Mouse (Mus musculus): Measurements from ENCODE around the gene BC034090.
"Not testable (repeated sequence)": the region's sequence is repeated elsewhere in the genome, so short reads cannot be mapped to it uniquely, and the experiment has no call there.

BC034090 gene

DNA sequence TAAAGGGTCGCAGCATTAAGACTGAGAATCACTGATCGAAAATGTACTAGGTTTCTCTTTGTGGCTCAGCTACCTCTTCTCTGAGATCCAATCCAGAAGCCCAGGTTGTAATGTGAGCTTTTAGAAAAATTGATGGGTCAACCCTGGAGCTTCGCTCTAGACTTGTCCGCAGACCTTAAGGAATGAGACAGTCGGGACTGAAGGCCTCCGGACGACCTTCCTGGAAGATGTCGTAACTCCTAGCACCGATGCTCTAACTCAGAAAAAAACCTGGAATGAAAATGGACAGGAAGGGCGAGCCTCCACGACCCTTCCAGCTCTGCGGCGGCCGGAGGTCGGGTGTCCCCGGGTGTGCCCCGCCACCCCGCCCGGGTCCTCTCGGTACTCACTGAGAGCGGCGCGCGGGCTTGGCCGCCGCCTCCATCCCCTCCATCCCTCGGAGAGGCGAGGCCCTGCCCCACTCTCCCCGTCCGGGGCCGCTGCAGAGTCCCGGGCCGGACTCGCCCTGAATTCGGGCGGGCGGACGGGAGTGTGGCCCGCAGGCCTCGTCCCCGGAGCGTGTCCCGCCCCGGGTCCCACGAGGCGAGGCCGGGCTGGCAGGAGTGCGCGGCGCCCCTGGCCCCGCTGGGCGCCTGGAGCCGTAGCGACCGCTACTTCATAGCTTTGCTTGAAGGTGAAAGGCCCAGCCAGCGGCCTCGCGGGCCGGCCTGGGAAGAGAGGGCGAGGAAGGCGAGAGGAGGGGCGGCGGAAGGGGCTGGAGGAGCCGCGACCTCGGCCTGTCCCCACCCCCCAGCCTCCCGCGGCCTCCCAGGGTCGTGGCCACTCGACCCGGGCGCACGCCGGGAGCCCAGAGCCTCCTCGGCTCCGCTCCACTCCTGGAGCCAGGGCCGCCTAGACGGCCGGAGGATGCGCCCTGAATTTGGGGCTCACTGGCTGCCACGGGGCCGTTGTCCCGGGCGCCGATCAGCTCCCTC lies at the start of gene BC034090:
Gene BC034090 (minus strand): TSS at position 648 of the 974 bp plus-strand sequence.
- peak; percentile 64 for DNase-seq (ENCODE audit: low spot score)

DNA sequence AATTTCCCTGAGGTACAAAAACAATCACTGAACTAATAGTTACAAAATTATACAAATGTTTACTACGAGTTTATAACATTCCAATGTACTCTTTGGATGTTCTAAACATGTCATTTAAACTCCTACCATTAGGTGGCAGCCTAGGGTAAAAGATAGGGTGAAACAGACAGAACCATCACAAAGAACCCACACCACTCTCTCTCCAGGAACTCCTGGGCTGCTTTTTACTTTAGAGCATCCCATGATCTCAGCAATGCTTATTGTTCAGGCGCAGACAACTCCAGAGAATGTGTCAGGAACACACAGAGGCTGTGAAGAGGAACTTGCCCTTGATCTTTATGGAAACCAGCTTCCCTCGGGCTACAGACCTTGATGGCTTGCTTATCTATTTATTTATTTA lies 49.2 kb upstream of the BC034090 start:
- DNase-seq (ENCODE audit: low spot score), result peak; percentile 60

DNA sequence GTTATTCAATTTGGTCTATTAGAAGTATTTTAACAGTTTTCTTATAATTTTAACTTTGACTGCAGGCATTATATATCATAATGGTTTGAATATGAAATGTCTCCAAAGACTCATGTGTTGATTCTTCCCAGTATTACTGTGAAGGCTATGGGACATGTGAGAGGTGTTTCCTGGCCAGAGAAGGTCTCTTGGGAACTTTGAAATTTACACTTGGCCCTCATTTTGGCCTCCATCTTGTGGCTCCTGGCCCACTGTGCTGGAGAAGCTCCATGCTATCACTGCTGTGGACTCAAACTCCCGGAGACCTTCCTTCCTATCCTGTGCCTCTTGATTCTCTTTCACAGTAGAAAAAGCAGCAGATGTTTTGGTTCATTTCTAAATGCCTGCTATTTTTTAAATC lies 45.2 kb upstream of the BC034090 start:
- no peak for DNase-seq (ENCODE audit: low spot score)

DNA sequence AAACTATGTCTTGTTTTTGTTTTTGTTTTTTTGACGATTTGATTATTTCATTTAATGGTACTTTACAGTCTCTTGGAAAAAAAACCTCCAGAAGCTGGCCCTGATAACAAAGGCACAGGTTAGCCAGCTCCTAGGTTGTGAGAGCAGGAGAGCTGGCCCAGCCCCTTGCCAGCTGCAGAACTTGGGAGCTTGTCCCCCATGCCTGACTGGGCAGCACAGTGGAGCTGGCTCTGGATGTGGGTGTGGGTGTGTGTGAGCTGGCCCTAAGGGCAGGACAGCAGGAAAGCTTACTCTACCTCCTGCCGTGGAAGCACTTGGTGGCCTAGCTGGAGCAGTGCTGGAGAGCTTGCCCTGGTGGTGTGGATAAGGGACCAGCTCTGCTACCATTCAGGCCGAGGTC lies 43.8 kb upstream of the BC034090 start:
- DNase-seq (ENCODE audit: low spot score), result no peak

DNA sequence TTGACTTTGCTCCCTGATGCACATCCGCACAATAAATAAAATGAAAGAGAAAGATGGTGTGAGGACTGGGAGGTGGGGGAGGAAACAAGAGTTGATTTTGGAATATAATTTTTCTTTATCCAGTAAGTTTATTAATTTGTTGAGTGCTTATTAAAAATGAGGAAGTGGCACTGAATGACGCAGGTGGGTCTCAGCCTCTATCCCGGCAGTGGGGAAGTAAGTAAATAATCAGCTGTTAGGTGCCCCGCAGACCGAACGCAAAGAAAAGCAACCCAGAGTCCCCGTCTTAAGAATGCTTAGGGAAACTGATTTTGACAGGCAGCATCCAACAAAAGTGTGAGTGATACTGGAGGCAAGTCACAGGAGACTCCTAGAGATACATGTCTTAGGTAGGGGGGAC lies 39.6 kb upstream of the BC034090 start:
- no peak for DNase-seq (ENCODE audit: low spot score)

DNA sequence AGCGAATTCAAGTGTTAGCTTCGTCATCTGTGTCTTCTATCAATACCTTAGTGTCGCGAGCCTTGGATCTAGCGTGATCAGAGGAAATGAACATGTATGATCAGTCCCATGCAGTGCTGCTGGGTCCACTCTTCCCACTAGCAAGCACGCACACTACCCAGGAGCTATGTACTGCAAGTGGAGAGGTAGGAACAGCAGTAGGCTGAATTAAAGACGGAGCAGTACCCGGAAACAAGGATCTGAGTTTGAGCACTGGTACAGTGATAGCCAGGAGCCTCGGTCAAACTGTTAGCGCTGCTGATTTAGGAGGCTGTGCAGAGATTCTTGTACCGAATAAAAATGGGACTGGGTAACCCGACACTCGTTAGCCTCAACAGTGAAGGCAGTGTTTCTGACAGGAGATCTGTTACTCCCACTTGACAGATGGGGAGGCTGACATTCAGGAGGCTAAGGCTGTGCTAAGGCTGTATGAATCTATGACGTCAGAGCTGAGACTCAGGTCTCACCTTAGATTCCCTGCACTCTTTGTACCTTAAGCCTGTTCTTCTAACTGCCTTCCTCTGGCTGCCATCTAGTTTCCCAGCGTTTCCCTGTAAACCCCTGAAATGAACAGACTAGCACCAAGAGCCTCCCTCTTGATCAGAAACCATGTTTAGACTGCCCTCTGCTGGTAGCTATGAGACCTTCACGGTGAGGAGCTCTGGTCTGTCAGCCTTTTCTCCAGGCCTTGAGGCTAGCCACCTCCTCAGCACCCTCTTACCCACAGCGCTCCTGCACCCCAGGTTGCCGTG lies 37.0 kb upstream of the BC034090 start:
- peak; percentile 77 for DNase-seq (ENCODE audit: low spot score)

DNA sequence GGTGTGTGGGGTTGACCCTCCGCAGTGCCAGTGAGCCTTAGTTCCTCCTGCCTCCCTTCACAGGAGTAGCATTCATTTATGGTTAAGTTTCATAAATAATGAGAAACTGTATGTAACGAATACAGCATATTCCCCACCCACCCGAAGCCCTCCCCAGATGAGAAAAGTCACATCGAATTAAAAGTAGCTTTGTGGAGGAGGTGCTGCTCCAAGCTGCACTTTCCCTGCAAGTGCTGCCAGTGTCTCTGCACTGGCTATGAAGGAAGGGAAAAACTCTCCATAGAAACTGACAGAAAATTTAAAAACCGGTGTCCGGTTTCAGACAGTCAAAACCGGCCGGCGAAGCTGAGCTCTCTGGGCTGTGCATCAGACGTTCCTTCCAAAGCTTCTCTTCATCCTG lies 36.1 kb upstream of the BC034090 start:
- DNase-seq (ENCODE audit: low spot score), result no peak

DNA sequence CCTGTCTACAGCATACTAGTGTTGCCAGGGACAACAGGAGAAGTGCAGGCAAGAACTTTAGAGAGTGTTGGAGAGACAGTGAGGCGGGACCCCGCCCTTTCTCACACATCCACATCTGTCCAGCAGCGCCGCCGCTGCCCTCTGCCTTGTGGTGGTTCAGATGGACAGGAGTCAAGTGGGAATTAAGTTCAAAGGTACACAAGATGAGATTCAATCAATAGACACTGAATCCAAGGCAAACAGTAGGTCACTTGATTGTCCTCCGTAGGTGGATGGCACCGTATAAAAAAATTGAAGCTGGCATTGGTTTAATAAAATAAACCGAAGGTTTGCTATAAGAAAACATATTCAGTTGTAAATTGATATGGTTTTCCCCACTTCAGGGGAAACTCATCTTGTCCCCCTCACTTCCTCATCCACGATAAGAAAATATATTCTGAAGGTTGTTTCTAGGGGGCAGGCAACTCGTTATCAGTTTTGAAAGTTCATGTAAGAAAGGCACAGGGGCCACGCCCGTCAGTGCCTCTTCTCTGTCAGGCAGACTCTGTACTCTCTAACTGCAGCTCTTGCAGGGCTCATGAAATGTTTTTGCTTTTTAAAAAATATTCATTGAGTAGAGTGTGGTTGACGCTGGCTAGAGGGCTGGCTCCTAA lies 32.3 kb upstream of the BC034090 start:
- no peak for DNase-seq (ENCODE audit: low spot score)

DNA sequence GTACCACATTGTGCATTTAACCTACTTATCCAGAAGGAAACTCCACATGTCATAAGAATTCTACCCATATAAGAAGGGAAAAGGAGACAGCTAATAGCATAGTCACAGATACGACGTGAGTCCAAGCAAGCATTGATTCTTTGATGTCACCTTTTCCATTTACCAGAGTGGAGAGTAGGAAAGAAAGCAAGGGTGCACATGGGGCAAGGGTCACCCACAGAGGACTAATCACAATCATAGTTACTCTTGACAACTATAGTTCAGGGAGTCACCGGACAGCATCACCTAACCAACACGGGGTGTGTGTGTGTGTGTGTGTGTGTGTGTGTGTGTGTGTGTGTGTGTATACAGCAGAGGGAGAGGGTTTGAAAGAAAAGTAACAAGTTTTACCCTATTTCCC lies 31.5 kb upstream of the BC034090 start:
- DNase-seq (ENCODE audit: low spot score), result no peak

DNA sequence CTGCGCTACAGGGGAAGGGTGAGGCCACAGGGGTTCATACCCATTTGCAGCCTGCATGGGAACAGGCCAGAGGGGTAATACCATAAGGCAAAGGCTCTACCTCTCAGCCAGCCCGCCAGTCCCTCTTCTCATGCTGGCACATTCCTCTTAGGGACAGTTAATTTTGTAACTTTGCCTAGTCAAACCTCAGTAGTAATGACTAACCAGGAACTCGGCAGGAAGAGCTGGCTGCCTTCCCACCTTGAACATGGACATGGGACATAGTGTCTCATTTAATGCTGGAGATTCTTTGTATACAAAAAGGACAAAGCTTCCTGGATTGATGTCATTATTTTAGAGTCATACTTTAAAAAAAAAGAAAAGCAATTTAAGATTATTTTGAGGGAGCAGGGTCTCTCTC lies 30.7 kb upstream of the BC034090 start:
- no peak for DNase-seq (ENCODE audit: low spot score)

DNA sequence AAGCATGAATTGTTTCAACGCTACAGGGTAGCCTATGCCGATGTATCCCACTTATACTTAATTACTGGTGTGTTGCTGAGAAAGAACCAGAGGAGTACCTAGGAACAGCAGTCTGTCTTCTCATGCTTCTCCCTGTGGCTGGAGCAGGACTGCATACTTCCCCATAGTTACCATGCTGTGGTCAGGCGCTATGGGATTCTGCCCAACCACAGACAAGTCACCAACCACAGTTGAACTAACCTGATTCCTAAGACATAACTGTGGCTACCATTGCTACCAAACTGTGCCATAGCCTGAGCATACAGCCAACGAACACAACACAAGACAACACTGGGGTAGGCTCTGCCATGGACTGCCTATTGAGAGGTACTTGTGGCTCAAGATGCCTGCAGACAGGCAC lies 28.7 kb upstream of the BC034090 start:
- no peak for DNase-seq (ENCODE audit: low spot score)

DNA sequence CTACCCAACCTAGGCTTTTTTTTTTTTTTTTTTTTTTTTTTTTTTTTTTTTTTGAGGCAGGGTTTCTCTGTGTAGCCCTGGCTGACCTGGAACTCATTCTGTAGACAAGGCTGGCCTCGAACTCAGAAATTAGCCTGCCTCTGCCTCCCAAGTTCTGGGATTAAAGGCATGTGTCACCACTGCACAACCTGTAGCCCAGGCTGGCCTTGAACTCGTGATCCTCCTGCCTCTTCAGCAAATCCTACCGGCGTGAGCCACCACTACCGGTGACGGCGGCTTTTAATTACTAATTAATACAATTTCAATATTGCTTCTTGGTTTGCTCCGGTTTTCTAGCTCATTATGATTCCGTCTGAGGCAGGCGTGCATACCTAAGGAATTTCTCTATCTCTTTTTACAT lies 18.3 kb upstream of the BC034090 start:
- not testable (repeated sequence) for DNase-seq (ENCODE audit: low spot score)

DNA sequence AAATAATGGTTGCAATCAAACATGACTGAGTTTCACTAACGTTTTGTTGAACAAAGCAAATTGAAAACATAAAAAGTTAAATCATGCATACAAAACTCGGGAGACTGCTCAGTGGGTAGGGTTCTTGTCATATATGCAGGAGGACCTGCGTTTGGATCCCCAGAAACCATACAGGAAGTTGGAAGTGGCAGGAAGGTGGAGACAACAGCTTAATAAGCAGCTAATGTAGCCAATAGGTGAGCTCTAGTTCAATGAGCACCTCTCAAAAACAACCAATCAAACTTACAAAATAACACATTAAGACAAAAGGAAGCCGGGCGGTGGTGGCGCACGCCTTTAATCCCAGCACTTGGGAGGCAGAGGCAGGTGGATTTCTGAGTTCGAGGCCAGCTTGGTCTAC lies 10.1 kb upstream of the BC034090 start:
- no peak for DNase-seq (ENCODE audit: low spot score)

DNA sequence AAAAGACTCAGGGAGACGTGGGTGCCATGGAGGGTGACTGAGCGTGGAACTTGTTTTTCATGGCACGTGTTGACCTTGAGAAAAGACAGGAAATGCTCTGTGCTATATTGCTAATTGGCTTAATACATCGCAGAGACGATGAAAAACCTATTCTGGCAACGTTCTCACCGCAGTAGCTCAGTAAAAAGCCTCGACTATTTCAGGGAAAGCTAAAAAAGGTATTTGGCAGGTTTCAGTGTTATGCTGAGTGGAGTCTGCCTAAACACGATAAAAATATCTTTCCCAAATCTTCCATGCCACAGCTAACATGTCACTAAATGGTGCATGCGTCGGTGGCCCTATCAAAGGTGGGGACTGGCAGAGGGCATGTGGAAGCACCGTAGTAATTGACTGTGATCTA lies 8.9 kb upstream of the BC034090 start:
- no peak for DNase-seq (ENCODE audit: low spot score)

DNA sequence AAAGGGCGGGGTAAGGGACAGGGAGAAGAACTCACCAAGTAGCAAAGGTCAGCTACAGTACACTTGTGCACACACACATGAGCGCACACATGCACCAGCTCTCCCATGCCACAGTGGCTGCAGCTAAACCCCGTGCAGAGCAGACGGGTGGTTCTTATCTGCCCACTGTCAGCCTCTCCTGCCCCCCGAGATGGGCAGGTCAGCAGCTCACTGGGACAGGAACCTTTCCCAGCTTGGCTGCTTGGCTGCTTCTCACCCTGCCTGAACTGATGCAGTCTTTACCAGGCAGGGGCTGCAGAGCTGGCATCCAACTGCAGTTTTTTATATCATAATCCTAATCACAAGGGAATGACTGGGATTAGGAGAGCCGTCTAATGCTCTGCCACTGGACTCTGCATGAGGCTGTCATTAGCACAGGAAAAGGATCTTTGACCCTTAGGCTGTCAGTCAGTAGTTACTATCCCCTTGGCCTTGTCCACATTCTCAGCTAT lies 8.4 kb upstream of the BC034090 start:
- no peak for DNase-seq (ENCODE audit: low spot score)

DNA sequence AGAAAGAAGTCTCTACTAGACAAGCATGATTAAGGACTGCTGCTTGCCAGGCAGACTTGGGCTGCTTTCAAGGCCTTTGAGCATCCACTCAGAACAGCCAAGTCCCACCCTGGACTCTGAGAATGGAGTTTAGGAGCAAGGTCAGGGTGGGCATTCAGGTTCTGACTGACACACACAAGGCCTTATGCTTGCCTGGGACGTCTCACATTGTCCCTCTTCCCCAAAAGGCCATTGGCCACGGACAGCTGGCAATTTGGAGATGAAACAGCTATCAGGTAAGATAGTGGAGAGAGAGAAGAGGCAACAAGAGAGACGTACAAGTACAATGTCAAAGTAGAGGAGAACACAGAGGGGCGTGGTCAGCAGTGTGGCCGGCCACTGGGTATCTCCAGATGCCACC lies 7.4 kb upstream of the BC034090 start:
- DNase-seq (ENCODE audit: low spot score), result no peak

DNA sequence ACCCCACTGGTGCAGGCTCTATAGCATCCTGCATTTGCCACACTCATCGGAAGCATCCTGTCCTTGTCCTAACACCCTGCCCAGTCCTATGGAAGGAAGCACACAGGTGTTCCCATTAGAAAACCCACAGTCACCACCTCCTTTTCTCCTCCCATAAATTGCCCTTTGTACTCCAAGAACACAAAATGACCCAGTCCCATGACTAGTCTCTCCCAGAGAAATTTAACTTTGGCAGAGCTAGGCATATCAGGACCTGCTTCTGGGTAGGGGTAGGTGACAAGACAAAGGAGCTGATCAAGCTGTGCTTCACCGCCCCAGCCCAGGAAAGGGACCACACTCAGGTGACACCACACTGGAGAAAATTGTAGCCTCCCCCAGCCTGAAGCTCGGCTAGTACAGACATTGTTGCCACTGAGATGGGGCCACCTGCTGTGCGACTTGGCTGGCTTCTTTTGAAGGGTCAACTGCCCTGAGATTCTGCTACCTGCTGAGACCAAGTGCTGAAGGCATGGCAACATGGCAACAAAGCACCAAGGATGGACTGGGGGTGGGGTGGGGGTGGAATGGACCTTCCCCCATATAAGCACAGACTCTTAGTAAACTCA lies 6.4 kb upstream of the BC034090 start:
- no peak for DNase-seq (ENCODE audit: low spot score)

DNA sequence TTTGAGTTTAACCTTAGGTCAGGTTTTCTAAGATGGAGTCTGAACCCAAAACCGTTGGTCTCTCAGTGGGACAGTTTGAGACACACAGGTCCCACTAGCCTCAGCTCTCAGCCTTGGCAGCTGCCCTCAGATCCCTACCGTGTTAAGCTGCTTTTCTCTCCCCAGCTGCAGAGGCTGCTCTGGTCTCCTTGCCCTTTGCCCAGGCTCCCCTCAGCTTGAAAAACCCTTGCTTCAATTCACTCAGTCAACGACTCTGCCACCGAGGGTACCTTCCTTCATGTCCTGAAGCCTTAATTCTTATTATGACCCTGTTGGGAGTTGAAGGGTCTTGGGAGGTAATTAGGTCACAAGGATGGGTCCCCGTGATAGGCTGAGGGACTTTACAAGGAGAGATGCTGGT lies 5.7 kb upstream of the BC034090 start:
- DNase-seq (ENCODE audit: low spot score), result no peak

DNA sequence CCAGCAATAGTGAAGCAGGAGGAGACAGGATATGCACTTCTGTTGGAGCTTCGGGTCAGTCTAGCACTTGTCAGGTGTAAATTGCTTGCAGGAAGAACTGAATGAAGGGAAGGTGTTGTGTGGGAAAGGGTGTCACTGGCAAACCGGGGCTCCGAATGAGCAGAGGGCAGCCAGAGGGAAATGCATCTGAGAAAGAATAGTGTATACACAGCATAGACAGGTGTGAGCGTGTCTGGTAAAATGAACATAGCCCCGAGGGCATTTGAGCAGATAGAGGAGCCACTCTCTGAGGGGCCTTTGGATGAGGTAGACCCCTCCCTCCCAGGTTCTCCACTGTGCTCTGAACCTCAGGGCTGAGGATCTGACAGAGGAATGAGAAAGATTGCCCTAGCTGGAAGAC lies 3.8 kb upstream of the BC034090 start:
- no peak for DNase-seq (ENCODE audit: low spot score)

DNA sequence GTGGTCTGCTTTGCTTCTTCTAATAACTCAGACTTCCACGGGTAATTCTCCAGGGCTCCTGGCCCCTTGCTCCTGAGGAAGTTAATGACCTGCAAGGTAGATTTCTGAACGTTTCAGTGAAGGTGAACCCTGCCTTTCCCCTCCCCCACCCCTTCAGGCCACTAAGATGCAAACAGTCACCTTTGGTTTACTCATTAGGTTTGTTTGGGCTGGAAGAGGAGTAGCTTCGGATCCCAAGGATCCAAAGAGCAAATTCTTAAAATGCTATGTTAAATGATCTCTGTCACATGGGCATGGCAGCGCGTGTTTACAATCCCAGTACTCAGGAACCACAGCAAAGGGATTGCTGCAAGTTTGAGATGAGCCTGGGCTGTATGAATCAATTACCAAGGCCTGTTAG lies 3.2 kb upstream of the BC034090 start:
- DNase-seq (ENCODE audit: low spot score), result no peak

DNA sequence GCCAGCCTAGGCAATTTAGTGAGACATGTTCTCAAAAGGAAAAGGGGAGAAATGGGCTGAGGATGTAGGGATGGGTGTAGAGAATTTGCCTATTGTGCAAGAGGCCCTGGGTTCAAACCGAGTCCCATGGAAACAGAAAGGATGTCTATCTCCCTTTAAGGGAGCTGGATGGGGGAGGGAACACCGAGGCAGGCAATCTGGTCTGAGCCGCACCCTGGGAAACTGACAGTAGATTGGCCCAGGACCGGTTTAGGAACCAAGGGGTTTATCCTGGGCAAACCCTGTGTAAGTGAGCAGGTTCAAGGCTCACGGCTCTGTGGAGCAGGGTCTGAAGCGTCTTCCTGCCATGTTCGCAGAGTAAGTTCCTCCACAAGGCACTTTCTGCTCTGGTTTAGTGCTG lies 1.3 kb upstream of the BC034090 start:
- no peak for DNase-seq (ENCODE audit: low spot score)

DNA sequence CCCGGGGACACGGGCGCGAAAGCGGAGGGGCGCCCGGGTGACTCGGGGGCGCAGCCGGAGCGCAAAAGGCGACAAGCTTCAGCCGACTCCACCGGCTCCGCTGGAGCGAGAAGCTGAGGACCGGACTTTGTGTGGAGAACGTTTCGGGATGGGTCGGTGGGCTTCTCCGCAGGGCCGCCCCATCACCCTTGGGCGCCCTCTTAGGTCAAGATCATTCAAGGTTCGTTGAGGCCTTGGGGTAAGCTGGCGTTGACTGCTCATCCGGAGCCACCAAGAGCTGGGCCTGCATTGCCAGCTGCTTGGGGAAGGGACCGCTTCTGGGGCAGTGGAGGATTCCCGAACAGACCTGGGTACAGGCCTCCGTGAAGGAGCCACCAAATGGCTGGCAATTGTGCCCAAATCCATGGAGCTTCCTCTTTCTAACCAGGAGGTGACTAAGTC lies 547 bp upstream of the BC034090 start:
- no peak for DNase-seq (ENCODE audit: low spot score)
